Mouse (Mus musculus): Measurements from ENCODE around the gene Cdc26.

The Cdc26 gene

GRCm38 (mm10) chr4:62408601-62409282 lies at the start of gene Cdc26, which contains the start of gene Prpf4:
Cdc26 (minus strand) TSS chr4:62408642.
Prpf4 (plus strand) TSS chr4:62408797.
- peak; percentile 97 to 98 for DNase-seq

- no peak for DNase-seq
Observed at GRCm38 (mm10) chr4:62454995-62455394, 46.6 kb upstream of the Cdc26 start.

GRCm38 (mm10) chr4:62440986-62441385 lies 32.5 kb upstream of the Cdc26 start:
- no peak for DNase-seq

- no peak for DNase-seq
Observed at GRCm38 (mm10) chr4:62440544-62440943, 32.1 kb upstream of the Cdc26 start.

- no peak for DNase-seq
Observed at GRCm38 (mm10) chr4:62439793-62440192, 31.4 kb upstream of the Cdc26 start.

GRCm38 (mm10) chr4:62437871-62438270 lies 29.4 kb upstream of the Cdc26 start:
- DNase-seq, result no peak

- no peak for DNase-seq
Observed at GRCm38 (mm10) chr4:62437256-62437778, 28.9 kb upstream of the Cdc26 start.

GRCm38 (mm10) chr4:62435081-62435480 lies 26.6 kb upstream of the Cdc26 start, which contains the start of gene Rnf183:
Rnf183 (minus strand) TSS chr4:62435252.
- no peak for DNase-seq

GRCm38 (mm10) chr4:62433939-62434870 lies 25.8 kb upstream of the Cdc26 start:
- DNase-seq, result no peak

GRCm38 (mm10) chr4:62431522-62431921 lies 23.1 kb upstream of the Cdc26 start:
- no peak for DNase-seq

- DNase-seq, result no peak
Observed at GRCm38 (mm10) chr4:62430678-62431077, 22.2 kb upstream of the Cdc26 start.

- DNase-seq, result no peak
Observed at GRCm38 (mm10) chr4:62429616-62430015, 21.2 kb upstream of the Cdc26 start.

GRCm38 (mm10) chr4:62427978-62428758 lies 19.7 kb upstream of the Cdc26 start:
- DNase-seq, result no peak

- no peak for DNase-seq
Observed at GRCm38 (mm10) chr4:62425891-62426290, 17.4 kb upstream of the Cdc26 start.

- DNase-seq, result no peak
Observed at GRCm38 (mm10) chr4:62419091-62419490, 10.6 kb upstream of the Cdc26 start.

- no peak for DNase-seq
Observed at GRCm38 (mm10) chr4:62418448-62418847, 10.0 kb upstream of the Cdc26 start.

GRCm38 (mm10) chr4:62411606-62412005 lies 3.2 kb upstream of the Cdc26 start:
- DNase-seq, result no peak

GRCm38 (mm10) chr4:62410325-62410724 lies 1.9 kb upstream of the Cdc26 start:
- no peak for DNase-seq

- DNase-seq, result no peak
Observed at GRCm38 (mm10) chr4:62409615-62410014, 1.2 kb upstream of the Cdc26 start.

GRCm38 (mm10) chr4:62407730-62408582 lies 486 bp downstream of the Cdc26 start:
- DNase-seq, result peak; percentile 22 to 38

GRCm38 (mm10) chr4:62406133-62406532 lies 2.3 kb downstream of the Cdc26 start:
- DNase-seq, result no peak

- no peak for DNase-seq
Observed at GRCm38 (mm10) chr4:62398956-62399355, 9.5 kb downstream of the Cdc26 start.
